Mouse (Mus musculus) embryonic facial prominence, embryonic 11.5 days (tissue): Measurements from ENCODE around the gene Nap1l1. TPM values are rescaled to one million over a fixed set of nuclear protein-coding genes. Genes with fewer than 3 reads are reported as not detected.

Source experiments
- ATAC-seq: fragments of 200-750 bp; cut with Nextera tagmentation; replicated peaks from 2 replicates; pipeline ENCODE4 v1.8.0; 2017; ENCODE audit warnings: low read depth; ENCODE audit not compliant: insufficient number of reproducible peaks, low FRiP score, low TSS enrichment
- DNase-seq: peaks from one replicate; pipeline ENCODE4 v3.0.0-alpha.2; 2015; ENCODE audit warnings: low spot score
- H3K27ac ChIP-seq: fragments of 300-500 bp; sonication (generic); replicated peaks from 2 replicates; pipeline ENCODE4 v1.5.1; 2014; ENCODE audit warnings: mild to moderate bottlenecking, low read depth, low read length, control low read depth
- H3K27me3 ChIP-seq: fragments of 300-500 bp; sonication (generic); 2 replicates; pipeline ENCODE4 v1.6.1; 2014; ENCODE audit warnings: mild to moderate bottlenecking, low read length, moderate library complexity, mixed read lengths; ENCODE audit not compliant: control insufficient read depth, insufficient read depth
- H3K36me3 ChIP-seq: fragments of 300-500 bp; sonication (generic); replicated peaks from 2 replicates; pipeline ENCODE4 v1.6.1; 2014; ENCODE audit warnings: low read depth, mild to moderate bottlenecking, low read length, moderate library complexity, mixed read lengths; ENCODE audit not compliant: control insufficient read depth, insufficient read depth
- H3K4me1 ChIP-seq: fragments of 300-500 bp; sonication (generic); 2 replicates; pipeline ENCODE4 v1.6.1; 2014; ENCODE audit warnings: low read length, mixed read lengths; ENCODE audit not compliant: control insufficient read depth, insufficient read depth
- H3K4me2 ChIP-seq: fragments of 300-500 bp; sonication (generic); 2 replicates; pipeline ENCODE4 v1.6.1; 2014; ENCODE audit warnings: low read depth, mild to moderate bottlenecking, control low read depth, low read length, moderate library complexity
- H3K4me3 ChIP-seq: fragments of 300-500 bp; sonication (generic); 2 replicates; pipeline ENCODE4 v1.5.1; 2014; ENCODE audit warnings: low read depth, low read length, control low read depth
- H3K9ac ChIP-seq: fragments of 300-500 bp; sonication (generic); replicated peaks from 2 replicates; pipeline ENCODE4 v1.6.1; 2014; ENCODE audit warnings: mild to moderate bottlenecking, control low read depth, low read length
- H3K9me3 ChIP-seq: fragments of 300-500 bp; sonication (generic); replicated peaks from 2 replicates; pipeline ENCODE4 v1.6.1; 2016; ENCODE audit warnings: mild to moderate bottlenecking, low read length, inconsistent platforms, mixed read lengths; ENCODE audit not compliant: control insufficient read depth
- WGBS: fragments of 180-500 bp; shearing (Covaris S2); extraction: QIAGEN DNeasy Blood & Tissue Kit; methylation state at CpG from one replicate; pipeline ENCODE4 v1.1.7; 2014; 5-methylcytosine and 5-hydroxymethylcytosine counted together
- polyA plus RNA-seq: library from polyadenylated mRNA; unstranded; fragments of >200 nt; fragmentation: Nextera tagmentation; extraction: Ambion mirVana; gene quantifications from 2 replicates; pipeline ENCODE4 v1.2.1, GENCODE M21; 2014

Nap1l1 gene
- polyA plus RNA-seq, 1 experiment from 2014 or later, result 443 TPM

DNA sequence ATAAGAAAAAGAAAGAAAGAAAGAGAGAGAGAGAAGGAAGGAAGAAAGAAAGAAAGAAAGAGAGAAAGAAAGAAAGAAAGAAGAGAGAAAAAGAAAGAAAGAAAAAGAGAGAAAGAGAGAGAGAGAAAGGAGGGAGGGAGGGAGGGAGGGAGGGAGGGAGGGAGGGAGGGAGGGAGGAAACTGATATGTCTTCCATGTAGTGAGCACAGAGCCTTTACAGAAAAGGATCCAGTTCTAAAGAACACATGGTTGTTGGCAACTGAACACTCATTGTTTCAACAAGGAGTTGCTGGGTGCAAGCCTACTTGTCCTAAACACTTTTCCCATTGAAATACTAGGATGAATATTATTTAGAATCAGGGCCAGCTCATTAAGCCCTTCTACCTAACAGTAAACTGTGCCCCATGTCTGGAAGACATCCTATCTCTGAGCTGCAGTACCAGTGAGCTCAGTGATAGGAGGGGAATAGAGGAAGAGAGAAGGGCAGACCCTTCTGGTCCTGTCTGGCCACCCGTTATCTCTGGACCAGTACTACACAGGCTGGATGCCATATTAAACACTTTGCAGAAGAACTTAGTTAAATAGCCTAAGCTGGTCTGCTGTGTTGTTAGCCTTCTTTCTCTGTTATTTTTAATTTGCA, 21.2 kb upstream of the Nap1l1 start:
- Histone ChIP-seq H3K36me3 (no peaks in the 10 kb centered on the region), H3K4me1 (no peaks in the 10 kb centered on the region), H3K4me3 (no peak overlapping the region), H3K9ac (no peak overlapping the region), H3K9me3 (no peaks in the 10 kb centered on the region), H3K4me2 (no peak overlapping the region), H3K27me3 (no peaks in the 10 kb centered on the region), H3K27ac (no peak overlapping the region)
- WGBS, result 85% methylated on average over 1 of the region's 1 CpGs
- no peak for DNase-seq
- ATAC-seq, result no peak

DNA sequence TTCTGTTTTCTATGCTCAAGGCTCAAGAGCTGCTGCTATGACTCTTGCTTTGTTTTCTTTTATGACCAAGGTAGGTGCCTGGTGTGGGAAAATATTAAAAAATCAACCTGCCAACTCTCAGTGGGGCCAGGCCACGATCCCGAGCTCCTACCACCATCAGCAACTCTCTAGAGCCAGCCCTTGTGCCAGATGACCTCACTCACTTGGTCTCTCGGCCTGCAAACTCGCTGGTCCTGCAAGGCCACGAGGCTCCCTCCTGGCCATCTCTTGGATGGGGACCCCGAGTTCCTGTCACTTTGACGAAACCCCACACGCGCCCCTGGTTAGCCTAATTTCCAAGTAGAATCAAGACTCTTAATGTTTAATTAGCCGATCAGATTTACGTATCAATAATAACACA, 20.6 kb upstream of the Nap1l1 start:
- H3K4me3 ChIP-seq, result no peak overlapping the region
- ATAC-seq (no peak), DNase-seq (no peak)
- no peaks in the 10 kb centered on the region for H3K36me3 ChIP-seq
- H3K4me1 ChIP-seq, result no peaks in the 10 kb centered on the region
- WGBS, result 87% methylated on average over 11 of the region's 11 CpGs
- H3K4me2 ChIP-seq, result no peak overlapping the region
- H3K9me3 ChIP-seq, result no peaks in the 10 kb centered on the region
- no peak overlapping the region for H3K9ac ChIP-seq
- H3K27me3 ChIP-seq, result no peaks in the 10 kb centered on the region
- no peak overlapping the region for H3K27ac ChIP-seq

DNA sequence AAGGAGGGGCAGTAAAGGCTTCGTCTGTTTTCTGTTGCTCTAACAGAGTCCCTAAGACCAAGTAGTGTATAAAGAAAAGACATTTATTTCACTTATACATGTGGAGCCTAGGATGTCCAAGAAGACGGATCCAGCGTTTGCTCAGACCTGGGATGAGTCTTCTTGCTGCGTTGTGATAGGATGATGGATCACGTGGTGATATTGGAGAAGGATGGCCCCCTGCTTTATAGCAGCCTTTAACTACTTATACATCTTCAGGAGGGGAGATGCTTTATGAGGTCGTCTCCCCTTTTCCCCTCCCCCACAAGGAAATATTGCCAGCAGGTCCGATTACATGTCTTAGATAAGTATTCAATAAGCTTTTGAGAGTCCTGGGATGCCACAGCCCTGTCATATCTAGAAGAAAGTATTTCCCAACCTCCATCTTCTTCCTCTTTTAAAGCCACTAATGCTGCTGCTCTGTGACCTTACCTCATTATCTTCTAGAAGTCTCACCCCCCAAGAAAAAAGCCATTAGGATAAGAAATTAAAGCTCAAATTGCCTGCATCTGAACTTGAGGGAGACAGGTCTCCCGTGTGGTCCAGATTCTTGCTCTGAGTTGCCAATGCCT, 18.2 kb upstream of the Nap1l1 start:
- 80% methylated on average over 8 of the region's 8 CpGs for WGBS
- H3K4me2 ChIP-seq, result no peak overlapping the region
- ATAC-seq, result no peak

DNA sequence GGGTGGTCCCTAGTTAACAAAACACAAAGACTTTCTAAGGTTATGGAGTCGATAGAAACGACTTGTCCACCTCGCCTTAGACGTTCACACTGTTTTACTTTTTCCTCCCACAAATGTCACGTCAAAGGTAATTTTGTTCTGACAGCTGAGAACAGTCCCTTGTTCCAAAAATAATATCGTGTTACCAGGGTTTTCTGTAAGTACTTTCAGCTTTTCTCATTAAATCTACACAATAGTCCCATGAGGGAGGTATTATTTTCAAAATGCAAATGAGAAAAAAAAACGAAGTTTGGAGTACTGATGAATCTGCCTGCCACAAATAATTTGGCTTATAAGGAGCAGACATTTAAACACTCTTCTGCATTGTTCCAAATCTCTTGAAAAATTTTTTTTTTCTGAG, 14.9 kb upstream of the Nap1l1 start:
- ATAC-seq, result no peak
- Histone ChIP-seq H3K4me1 (no peaks in the 10 kb centered on the region), H3K9ac (no peak overlapping the region), H3K4me2 (no peak overlapping the region), H3K27me3 (no peaks in the 10 kb centered on the region), H3K9me3 (no peaks in the 10 kb centered on the region), H3K36me3 (no peaks in the 10 kb centered on the region), H3K27ac (no peak overlapping the region), H3K4me3 (no peak overlapping the region)
- DNase-seq, result no peak
- WGBS, result 52% methylated on average over 7 of the region's 7 CpGs

More for the DNA sequence above, 18.2 kb upstream of the Nap1l1 start:
- DNase-seq, result no peak
- no peaks in the 10 kb centered on the region for H3K4me1 ChIP-seq
- H3K4me3 ChIP-seq, result no peak overlapping the region
- H3K36me3 ChIP-seq, result no peaks in the 10 kb centered on the region
- H3K9me3 ChIP-seq, result no peaks in the 10 kb centered on the region
- no peak overlapping the region for H3K27ac ChIP-seq
- no peak overlapping the region for H3K9ac ChIP-seq
- no peaks in the 10 kb centered on the region for H3K27me3 ChIP-seq

DNA sequence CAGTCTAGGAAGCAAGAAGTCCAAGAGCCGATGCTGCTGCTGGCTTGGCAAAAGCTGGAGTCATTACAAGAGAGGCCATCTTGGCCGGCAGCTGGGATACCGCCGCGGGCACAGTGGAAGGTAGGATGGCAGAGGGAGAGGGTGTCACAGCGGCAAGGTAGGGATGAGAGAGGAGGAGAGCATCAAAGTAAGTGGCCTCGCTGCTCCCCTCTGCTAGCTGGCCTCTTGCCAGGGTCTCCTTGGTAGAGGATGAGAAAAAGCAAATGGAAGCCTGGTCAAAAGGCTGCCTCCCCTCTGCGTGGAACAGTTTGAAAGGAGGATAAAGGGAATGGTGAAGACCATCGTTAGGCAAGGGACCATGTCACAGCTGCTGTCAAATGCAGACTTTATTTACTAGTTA, 14.0 kb upstream of the Nap1l1 start:
- ATAC-seq (no peak), DNase-seq (no peak)
- no peaks in the 10 kb centered on the region for H3K4me1 ChIP-seq
- no peak overlapping the region for H3K4me2 ChIP-seq
- no peaks in the 10 kb centered on the region for H3K27me3 ChIP-seq
- no peaks in the 10 kb centered on the region for H3K36me3 ChIP-seq
- no peaks in the 10 kb centered on the region for H3K9me3 ChIP-seq
- H3K9ac ChIP-seq, result no peak overlapping the region
- H3K4me3 ChIP-seq, result no peak overlapping the region
- H3K27ac ChIP-seq, result no peak overlapping the region
- 83% methylated on average over 9 of the region's 9 CpGs for WGBS

DNA sequence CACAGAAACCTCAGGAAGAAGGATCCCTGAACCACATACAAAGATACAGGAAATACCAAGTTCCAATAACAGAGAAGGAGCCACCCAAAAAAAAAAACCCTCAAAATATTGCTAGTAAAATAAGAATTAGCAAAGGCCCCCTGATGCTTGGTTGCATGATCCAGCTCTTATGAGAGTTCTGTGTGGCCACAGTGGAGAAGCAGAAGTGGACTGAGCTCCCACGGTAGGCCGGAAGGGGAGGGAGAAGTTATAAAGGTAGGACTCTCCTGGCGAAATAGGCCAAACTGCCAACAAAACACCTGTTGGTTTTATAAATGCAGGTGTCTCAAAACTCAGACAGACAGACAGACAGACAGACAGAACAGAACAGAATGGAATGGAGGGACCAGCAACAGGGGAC, 13.1 kb upstream of the Nap1l1 start:
- no peaks in the 10 kb centered on the region for H3K9me3 ChIP-seq
- H3K4me3 ChIP-seq, result no peak overlapping the region
- ATAC-seq (no peak), DNase-seq (no peak)
- no peaks in the 10 kb centered on the region for H3K27me3 ChIP-seq
- no peaks in the 10 kb centered on the region for H3K4me1 ChIP-seq
- no peak overlapping the region for H3K27ac ChIP-seq
- WGBS, result 87% methylated on average over 3 of the region's 3 CpGs
- H3K36me3 ChIP-seq, result no peaks in the 10 kb centered on the region
- H3K9ac ChIP-seq, result no peak overlapping the region
- H3K4me2 ChIP-seq, result no peak overlapping the region

DNA sequence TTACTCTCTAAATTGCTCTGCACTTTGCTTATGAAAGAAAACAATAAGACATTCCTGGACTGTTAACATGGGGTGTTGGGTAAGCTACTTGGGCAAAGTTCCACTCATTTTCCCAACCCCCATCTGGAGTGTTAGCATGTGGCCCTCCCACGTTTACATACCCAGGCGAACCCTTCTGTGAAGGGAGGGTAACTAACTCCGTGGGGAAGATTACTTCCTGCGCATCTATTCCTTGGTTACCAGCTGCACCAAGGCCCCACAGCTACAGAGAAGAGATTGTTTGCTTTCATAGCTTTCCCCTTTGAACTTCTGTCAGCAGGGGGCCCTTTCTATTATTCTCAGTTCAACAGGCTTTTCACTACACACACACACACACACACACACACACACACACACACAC, 12.6 kb upstream of the Nap1l1 start:
- DNase-seq, result peak; percentile 21
- 18% methylated on average over 4 of the region's 4 CpGs for WGBS
- Histone ChIP-seq H3K9me3 (no peaks in the 10 kb centered on the region), H3K4me1 (no peaks in the 10 kb centered on the region), H3K36me3 (no peaks in the 10 kb centered on the region), H3K27ac (no peak overlapping the region), H3K9ac (no peak overlapping the region), H3K27me3 (no peaks in the 10 kb centered on the region), H3K4me2 (no peak overlapping the region), H3K4me3 (no peak overlapping the region)
- ATAC-seq, result no peak

DNA sequence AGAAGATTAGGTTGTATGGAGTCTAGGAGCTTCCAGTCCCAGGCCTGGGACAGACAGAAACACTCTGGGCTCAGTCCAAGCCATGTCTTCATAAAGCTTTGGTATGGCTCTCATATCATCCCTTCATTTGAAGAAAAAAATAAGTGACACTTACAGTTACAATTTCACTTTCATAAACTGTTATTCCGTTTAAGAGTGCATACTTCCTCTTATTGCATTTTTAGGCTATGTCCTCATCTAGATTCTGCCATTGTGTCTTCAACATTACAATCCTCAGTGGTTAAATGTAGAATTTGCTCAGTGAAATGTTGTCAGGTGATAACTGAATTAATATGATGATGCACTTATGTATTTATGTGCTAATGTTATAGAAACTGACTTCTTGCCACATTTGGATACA, 8.2 kb upstream of the Nap1l1 start:
- no peak overlapping the region for H3K4me2 ChIP-seq
- no peak overlapping the region for H3K27ac ChIP-seq
- no peaks in the 10 kb centered on the region for H3K4me1 ChIP-seq
- no peaks in the 10 kb centered on the region for H3K9me3 ChIP-seq
- WGBS, result 78% methylated on average over 1 of the region's 1 CpGs
- ATAC-seq (no peak), DNase-seq (no peak)
- H3K36me3 ChIP-seq, result no peaks in the 10 kb centered on the region
- H3K9ac ChIP-seq, result no peak overlapping the region
- no peak overlapping the region for H3K4me3 ChIP-seq
- H3K27me3 ChIP-seq, result no peaks in the 10 kb centered on the region
